Mouse (Mus musculus) spleen, postnatal 36 days (tissue): ENCODE measurements around the gene Hectd1.
A peak's percentile ranks its signal among the peaks of the same experiment; 100 is the strongest.

Experiments used
- DNase-seq, 2 experiments: peaks; one replicate each; pipeline ENCODE4 v3.0.0; 2022; ENCODE audit warnings: low spot score in 2 of 2, mixed read lengths in 1 of 2

The Hectd1 gene

DNA sequence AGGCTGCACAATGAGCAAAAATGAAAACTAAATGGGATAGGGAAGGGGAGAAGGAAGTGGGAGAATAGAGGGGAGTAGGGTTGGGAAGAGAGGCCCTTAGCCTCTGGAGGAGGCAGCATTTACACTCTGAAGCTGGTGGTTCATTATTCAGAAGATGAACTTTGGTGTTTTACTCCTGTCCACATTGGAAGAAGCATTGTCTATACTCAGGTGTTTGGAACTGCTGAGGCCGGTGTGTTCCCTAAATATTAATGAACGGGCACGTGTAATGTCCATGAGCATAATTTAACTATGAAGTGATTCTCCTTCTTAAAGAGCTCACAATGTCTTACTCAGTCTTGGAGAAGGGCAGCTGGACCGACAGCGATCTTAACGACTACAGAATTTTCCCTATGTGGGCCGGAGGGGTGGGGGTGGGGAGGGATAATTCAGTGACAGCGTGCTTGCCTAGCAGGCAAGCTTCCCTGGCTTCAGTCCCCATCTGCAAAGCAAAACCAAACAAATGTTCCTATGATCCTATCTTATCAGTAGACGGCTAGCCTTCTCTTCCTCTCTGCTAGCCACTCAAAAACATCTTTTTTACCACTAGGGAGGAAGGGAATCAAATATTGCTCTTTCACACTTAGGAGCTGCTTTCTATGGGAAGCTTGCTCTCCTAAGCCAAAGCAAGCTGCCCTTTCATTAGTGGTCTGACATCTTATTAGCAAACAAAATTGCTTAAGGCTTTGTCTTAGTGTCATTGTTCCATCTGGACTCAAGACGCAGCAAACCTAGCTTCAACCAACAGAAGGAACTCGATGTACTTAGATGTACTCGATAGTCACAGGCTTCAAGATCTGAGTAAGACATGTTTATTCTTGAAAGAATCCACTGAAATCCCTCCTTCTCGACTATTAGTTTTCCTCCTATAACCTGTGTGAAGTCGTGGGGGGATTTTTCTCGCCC lies 14.5 kb upstream of the Hectd1 start:
- no peak for DNase-seq

DNA sequence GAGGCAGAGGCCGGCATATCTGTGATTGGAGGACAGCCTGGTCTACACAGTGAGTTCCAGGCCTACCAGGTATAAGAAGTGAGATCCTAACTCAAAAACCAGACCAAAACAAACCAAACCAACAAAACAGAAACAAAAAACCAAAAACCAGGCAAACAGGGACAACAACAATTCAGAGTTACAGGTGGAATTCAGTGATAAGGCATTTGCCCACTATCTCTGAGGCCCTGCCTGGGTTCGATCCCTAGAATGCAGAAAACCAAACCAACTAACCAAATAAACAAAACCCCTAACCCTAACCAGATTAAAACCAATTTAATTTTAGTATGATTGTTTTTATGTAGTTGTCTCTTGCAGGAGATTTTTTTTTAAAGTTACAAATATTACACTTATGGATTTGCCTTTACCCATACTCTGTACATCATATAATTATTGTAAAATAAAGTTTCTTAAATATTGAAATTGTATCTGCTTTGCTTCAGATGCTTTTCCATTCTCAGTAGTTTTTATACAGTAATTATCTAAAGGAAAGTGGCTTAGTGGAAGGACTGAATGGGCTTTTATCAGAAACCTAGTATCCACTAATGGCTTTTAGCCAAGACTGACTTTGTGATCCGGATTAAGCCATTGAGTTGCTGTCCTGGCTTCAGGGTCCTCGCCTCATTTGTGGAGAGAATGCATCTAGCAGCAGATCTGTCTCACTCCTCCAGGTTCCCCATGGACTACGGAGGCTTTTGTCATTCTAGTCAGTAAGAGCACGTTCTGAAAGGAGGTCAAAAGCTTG lies 12.9 kb upstream of the Hectd1 start:
- no peak for DNase-seq

DNA sequence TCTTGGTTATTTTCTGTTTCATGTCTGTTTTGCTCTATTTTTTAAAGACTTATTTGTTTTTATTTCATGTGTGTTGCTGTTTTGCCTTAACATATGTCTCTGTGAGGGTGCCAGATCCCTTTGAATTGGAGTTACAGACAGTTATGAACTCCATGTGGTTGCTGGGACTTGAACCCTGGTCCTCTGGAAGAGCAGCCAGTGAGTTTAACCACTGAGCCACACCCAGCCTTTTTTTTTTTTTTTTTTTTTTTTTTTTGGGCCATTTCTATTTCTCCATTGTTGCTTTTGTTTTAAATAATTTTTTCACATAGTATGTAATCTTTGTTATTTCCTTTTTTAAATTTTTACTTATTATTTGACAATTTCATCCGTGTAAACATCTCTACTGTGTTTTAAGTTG lies 10.5 kb upstream of the Hectd1 start:
- DNase-seq, result no peak

DNA sequence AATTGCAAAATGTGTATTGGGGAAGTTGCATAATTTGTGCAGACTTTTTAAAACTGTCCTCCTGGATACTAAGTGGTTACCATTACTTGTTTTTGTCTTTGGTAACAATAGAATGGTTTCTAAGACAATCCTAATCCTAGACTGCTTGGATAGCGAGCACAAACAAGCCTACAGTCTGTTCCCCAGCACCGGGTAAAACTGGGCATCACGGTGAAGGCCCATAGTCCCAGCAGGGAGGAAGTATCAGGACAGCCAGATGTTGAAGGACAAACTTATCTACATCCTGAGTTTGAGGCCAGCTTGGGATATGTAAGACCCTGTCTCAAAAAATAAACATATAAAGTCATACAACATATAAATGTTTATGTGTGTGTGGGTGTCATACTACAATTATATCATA lies 5.9 kb upstream of the Hectd1 start:
- DNase-seq, result no peak

DNA sequence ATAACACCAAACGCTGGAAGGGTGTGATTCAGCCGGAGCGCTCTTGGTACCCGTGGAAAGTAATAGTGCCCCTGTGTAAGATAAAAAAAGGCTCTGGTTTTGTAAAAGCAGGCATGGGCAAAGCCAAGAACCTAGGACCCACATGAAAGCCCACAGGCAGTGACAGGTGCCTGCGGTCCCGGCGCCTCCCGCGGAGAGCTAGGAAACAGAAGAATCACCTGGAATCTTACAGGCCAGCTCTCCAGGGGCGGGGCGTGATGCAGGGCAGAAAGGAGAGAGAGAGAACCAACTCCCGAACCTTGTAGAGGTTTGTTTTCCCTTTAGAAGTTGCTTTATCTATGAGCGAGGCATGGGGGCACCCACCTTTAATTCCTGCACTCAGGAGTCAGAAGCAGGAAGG lies 2.6 kb upstream of the Hectd1 start:
- DNase-seq, result no peak

DNA sequence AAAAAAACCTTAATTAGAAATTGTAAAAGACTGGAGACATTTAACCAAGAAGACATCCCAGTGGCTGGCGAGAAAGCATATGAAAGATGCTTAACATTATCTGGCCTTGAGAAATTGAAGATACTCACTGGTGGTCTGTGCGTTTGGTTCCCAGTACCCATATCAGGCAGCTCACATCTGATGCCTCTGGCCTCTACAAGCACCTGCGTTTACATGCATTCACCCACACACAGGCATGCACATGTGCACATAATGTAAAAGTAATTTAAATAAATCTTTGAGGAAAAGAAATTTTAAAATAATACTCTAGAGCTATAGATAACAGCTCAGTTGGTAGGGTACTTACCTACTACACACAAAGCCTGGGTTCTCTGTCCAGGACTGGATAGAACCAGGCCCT lies 2.0 kb upstream of the Hectd1 start:
- DNase-seq, result no peak

DNA sequence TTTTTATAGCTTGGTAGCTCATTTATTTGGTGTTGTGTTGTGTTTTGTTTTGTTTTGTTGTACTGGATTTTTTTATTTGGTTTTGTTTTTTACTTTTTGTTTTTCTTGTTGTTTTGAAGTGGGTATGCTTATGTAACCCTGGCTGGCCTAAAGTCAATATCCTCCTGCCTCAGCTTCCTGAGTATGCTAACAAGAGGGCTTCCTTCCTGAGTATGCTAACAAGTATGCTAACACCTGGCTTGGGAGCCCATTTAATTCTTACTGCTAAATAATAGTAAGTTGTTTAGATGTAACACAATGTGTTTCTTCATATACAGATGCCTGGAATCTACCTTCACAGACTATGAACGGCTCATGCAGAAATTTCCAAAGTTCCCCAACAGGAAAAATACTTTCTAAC lies 1.3 kb upstream of the Hectd1 start:
- no peak for DNase-seq

DNA sequence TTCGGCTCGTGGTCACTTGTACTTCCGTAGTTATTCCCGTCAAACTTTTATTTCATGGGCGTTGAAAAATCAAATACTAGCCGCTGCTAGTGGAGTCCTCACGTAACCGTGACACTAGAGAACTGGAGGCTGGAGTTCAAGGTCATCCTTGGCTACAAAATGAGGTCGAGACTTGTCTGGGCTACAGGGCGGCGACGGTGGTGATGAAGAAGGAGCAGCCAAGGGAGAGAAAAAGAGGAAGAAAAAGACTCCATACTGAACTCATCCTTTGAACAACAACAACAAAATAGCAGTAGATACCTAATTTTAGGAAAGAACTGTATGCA lies 704 bp upstream of the Hectd1 start:
- no peak for DNase-seq

DNA sequence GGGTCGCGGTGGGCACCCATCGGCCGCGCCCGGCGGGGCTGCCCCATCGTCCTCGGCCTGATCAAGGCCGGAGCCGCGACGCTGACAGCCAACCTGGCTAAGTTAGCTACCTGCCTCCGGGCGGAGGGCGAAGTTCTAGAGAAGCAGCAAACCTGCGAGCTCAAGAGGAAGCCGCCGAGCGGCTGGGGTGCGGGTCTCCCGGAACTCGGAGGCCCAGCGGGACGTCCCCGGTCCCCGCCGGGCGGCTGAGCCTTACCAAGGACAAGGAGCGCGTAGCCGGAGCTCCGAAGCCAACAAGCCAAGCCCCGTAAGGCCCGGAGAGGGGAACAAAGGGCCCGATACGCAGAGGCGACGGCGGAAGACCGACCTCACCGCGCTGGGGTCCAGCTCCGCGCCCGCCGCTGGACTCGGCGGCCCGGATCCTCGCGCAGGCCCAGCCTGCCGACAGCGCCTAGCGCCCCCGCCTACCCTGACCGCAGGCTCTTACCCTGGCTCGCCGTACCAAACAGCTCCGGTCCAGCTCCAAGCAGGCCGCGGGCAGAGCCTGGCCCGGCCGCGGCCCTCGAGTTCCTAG lies 533 bp downstream of the Hectd1 start:
- peak; percentile 80 for DNase-seq

DNA sequence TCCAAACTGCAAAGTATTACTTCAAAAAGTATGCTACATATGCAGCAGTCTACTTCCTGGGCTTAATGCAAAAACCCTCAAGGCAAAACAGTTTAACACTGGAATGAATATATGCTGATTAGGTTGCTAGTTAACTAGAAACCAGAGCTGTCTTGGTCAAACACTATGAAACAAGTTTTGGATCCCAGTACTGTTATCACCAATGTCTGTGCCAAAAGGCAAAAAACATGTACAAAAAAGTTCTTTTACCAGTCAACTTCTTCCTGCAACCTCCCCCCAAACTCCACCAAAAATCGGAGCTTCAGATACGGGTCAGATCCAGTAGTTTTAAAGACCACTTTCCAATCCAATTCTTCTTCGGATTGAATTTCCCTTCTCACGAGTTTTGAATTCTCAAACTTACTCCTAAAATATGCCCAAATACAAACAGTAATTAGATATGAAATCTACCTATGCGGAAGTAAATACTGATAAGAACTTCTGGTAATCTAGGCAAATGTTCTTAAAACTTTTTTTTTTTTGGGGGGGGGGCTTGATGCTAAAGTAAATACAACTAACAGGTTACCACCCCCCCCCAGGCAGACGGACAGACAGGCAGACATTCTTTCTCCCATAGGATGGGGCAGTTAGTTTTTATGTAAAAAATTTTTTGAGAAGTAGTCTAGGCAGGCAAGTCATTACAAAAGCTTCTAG lies 1.2 kb downstream of the Hectd1 start:
- DNase-seq, result no peak

DNA sequence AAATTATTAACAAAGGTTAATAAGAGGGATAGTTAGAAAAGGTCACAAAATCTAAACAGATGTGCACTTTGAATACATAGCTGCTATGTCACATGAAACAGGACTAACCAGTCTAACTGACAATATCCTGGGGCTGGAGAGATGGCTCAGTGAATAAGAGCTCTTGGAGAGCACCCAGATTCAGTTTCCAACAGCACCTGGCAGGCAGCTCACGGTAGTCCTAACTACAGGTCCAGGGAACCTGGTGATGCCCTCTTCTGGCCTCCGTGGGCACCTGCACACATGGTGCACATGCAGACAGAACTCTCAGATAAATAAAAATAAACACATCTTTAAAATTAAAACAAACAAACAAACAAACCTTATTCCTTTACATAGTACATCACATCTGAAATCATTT lies 4.0 kb downstream of the Hectd1 start:
- DNase-seq, result no peak

DNA sequence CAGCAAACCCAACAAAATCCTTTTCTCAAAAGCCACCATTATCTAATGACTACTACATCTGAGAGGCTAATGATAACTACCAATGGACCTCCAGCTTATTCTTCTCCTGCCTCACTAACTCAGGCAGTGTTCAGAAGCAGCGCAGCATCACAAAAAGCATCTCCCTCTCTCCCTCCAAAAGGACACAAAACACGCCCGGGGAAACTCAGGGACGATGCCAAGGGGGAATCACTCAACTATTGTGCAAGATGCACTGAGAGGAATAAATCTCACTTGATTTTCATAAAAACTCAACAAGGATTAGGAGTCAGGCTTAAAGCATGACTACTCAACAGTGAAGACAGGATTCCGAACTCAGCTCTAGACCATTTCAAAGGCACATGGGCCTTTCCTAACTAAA lies 6.0 kb downstream of the Hectd1 start:
- no peak for DNase-seq

DNA sequence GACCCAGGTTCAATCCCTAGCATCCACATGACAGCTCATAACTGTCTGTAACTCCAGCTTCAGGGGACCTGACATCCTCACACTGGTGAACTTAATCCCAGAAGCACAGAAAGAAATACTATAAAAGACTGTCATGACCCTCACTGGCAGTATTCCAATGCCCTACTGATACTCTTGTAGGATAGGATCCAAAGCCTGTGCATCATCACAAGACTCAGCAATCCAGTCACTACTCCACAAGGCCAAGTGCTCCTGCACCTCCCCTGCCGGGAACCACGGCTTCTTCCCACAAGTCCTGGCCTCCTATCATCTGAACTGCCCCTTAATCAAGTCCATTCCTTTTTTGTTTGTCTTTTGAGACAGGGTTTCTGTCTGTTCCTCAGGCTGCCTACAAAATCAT lies 6.5 kb downstream of the Hectd1 start:
- DNase-seq, result no peak

DNA sequence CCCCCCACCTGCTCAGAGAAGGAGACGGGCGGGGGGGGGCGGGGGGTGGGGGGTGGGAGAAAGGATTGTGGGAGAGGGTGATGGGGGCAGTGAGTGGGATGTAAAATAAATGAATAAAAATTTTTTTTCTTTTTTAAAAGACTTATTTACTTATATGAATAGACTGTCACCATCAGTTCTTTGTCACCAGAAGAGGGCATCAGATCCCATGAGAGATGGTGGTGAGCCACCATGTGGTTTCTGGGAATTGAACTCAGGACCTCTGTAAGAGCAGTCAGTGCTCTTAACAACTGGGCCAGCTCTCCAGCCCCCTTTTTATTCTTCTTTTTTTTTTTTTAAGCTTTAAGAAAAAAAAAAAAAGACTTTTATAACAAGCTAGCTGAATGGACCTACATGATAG lies 7.1 kb downstream of the Hectd1 start:
- DNase-seq, result no peak

DNA sequence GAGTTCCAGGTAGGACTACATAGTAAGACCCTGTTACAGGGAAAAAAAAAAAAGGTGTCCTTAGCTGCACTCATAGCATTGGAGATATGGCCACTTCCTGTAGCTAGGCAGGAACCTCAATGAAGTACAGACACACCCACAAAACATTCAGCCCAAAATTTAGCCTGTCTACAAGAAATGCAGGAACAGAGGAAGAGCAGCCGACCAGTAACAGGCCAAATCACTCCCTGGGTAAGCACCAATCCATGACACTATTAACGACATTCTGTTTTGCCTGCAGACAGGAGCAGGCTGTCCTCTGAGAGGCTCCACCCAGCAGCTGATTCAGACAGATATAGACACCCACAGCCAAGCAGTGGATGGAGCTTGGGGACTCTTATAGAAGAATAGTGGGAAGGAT lies 8.1 kb downstream of the Hectd1 start:
- peak; percentile 29 to 42 for DNase-seq

DNA sequence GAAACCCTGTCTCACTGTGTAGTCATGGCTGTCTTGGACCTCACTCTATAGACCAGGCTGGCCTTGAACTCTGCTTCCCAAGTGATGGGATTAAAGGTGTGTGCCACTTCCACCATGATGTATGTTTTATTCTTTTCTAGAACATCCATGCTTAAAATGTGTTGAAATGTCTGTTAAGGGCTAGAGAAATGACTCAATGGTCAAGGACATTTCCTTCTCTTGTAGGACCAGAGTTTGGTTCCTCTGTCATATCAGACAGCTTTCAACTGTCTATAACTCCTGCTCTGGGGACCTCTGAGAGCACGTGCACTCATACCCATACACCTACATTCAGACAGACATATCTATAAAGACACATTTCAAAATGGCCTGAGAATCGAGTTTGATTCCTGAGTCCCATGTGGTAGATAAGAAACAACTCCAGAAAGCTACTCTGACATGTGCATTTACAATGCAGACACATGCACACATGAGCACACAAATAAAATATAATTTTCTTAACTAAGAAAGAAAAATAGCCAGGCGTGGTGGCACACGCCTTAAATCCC lies 9.3 kb downstream of the Hectd1 start:
- DNase-seq, result no peak

DNA sequence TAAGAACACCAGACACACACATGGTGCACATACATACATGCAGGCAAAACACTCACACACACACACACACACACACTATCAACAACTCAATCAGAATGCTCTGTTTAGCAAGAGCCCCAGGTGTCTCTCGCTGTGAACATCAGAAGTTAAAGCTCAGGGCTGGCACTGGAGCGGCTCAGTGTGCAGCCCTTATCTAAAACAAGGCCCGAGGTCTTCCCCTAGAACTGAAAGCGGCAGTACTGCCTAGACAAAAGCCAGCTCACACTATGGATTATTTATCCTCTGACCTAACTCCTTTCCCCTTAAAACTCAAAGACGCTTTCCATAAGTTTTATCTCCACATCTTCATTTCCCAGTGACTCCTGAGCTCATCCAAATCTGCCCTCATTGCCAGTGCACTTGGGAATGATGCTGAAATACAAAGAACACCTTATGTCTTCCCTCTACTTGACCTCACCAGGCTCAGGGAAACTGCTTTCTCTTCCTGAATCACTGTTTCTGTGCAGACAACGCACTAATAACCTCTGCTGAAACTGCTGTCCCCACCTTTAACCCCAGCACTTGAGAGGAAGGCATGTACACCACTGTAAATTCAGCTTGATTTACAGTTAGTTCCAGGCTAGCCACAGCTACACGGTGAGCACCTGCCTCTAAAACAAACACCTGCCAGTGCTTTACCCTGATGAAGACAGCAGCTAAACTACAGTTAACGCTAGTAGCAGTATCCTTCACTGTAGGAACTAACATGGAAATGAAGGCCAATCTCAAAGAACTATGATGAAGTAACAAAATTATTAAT lies 11.3 kb downstream of the Hectd1 start:
- DNase-seq, result no peak

DNA sequence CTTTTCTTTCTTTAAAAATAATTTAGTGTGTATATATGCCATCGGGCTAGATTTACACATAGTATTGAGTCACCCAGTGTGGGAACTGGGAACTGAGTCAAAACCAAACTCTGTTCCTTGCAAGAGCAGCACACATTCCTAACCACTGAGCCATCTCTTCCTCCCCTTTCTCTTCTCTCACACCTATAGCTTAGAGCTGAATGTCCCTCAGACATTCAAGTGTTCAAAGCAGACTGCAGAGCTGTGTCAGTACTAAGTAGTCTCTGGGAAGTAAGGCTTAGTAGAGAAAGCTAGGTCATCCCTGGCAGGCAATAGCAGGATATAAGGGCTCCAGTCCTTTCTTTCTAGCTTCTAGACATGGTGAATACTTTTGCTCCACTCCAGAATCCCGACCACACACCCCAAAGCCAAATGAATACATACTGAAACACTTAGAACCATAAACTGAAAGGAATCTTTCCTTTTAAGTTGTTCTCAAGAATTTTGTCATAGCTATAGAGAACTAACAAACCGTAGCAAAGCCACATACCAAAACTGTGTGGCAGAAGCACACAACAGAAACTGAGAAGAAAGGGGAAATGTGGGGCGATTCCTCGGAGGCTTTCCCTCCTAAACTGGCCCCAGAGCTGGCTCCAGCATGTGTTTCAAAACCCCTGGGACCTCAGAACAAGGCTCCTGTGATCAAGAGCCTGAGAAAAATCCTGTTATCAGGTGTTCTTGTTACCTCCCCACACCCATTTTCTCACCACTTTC lies 17.8 kb downstream of the Hectd1 start:
- no peak for DNase-seq

DNA sequence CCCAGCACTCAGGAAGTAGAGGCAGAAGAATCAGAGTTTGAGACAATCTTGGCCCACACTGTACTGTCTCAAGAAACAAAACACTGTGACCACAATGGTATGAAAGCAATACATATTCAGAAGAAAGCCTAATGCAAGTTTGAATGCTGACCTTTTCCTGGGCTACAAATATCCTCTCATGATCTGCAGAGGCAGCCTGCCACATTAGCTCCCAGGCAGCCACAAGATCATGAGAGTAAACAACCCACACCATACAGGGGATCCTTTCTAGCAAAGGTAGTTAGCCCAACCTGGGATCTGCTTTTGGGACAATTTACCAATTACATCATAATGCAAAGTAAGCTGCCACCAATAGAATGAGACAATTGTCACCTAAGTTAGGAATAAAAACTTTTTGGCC lies 18.8 kb downstream of the Hectd1 start:
- DNase-seq, result no peak

DNA sequence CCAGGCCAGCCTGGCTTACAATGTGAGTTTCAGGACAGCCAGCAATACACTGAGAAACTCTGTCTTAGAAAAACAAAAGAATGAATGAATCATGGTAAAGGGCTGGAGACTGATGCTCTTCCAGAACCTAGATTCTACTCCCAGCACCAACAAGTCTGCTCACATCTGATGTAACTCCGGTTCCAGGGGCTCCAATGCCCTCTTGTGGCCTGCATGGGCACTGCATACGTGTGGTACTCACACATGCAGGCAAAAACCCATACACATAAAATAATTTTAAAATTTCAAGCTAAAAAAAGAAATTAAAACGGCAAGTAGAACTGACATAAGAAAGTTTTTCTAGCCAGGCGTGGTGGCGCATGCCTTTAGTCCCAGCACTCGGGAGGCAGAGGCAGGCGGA lies 44.5 kb downstream of the Hectd1 start:
- DNase-seq, result no peak
